Mouse (Mus musculus) embryonic fibroblast, embryonic 13.5 days (primary cell): ENCODE measurements at regions not wholly inside any gene's neighbourhood (a gene's known extent, or its start where the extent isn't known, plus 50 kb on each side); places are given as distances from the start of the nearest gene placed in this dataset.

Experiments
- H3K27ac ChIP-seq: 2 replicates; pipeline ENCODE4 v1.5.1; 2012; ENCODE audit warnings: low read length, control low read depth, inconsistent platforms; ENCODE audit not compliant: insufficient read depth
- H3K4me1 ChIP-seq: 2 replicates; pipeline ENCODE4 v1.6.1; 2011; ENCODE audit warnings: low read length; ENCODE audit not compliant: control insufficient read depth, insufficient read depth
- H3K4me3 ChIP-seq: 2 replicates; pipeline ENCODE4 v1.5.1; 2011; ENCODE audit warnings: mild to moderate bottlenecking, control low read depth, low read length; ENCODE audit not compliant: insufficient read depth
- CTCF ChIP-seq: IDR thresholded peaks from 2 replicates; pipeline ENCODE4 v1.5.1; 2011; ENCODE audit warnings: mild to moderate bottlenecking, control low read depth, low read length, moderate library complexity, borderline replicate concordance; ENCODE audit not compliant: insufficient read depth
- POLR2A ChIP-seq: IDR thresholded peaks from 2 replicates; pipeline ENCODE4 v1.6.1; 2011; ENCODE audit warnings: low read depth, mild to moderate bottlenecking, control low read depth, low read length, moderate library complexity

DNA sequence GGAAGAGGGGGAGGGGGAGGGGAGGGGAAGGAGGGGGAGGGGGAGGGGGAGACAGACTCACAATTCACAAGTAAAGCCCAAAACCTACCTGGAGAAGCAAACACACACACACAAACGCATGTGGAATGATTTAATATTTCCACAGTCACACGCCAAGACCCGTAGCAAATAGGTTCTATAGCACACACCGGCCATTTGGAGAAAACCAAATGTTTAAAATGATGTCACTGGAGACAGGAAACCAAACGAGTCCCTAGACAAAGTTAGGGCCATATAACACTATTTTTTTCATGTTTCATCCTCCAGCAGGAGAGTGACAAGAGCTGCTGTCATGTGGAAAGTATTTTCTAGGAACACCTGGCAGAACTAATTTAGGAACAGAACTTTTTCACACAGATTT is 175.9 kb upstream of the Lrig1 start:
- Histone ChIP-seq H3K27ac (no peak overlapping the region), H3K4me3 (no peak overlapping the region), H3K4me1 (no peaks in the 10 kb centered on the region)
- TF ChIP-seq CTCF (no peak), POLR2A (no peak)

DNA sequence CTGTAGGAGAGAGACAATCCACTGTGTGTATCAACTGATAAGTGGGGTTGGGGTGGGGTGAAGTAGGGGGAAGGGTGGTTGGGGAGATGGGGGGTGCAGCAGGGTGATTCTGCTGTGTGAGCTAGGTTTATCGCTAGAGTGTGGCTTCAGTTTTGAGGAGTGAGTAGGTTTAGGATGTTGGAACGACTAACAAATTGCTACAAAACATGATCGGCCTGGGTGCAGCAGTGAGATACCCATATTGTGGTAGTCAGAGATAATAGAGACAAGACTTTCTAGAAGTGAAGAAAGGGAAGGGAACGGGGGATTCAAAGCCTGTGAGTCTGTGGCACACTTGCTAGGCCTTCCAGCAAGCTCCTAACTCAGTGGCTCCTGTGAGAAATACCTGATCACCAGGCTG is 175.1 kb upstream of the Lrig1 start:
- Histone ChIP-seq H3K4me3 (no peak overlapping the region), H3K4me1 (no peaks in the 10 kb centered on the region), H3K27ac (no peak overlapping the region)
- TF ChIP-seq CTCF, result no peak
- TF ChIP-seq POLR2A, result no peak

DNA sequence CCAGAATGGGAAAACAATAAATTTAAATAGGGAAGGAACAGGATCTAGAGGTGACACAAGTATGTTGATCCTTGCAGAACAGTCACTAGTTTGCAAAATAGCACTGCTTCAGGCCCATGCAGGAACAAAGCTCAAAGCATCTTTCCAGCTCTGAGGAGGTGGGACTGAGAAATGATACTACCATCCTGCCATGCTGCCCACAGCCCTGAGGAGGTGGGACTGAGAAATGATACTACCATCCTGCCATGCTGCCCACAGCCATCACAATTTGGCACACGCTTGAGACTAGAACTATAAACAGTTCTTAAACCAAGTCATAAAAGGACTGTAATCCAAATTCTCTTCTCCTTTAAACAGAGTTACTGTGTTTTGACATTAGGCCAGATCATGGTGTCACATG is 174.5 kb upstream of the Lrig1 start:
- TF ChIP-seq CTCF (no peak), POLR2A (no peak)
- H3K4me3 ChIP-seq, result no peak overlapping the region
- no peaks in the 10 kb centered on the region for H3K4me1 ChIP-seq
- no peak overlapping the region for H3K27ac ChIP-seq

DNA sequence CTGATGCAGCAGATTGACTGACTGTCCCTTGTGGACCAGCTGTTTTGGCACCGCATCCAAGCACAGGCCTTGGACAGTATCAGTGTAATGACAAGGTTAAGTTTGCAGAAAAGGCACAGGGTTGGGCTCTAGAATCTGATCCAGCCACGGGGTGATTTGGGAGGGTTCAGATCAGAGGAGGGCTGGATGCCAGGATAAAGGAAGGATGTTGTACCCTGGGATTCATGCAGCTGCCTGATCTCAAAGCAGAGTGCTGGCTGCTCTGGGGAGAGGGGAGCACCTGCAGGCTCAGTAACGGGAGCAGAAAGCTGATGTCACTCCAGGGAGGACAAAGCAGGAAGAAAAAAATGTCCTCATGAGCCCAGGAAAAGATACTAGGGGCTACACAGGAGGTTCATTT is 168.0 kb upstream of the Lrig1 start:
- H3K27ac ChIP-seq, result no peak overlapping the region
- H3K4me3 ChIP-seq, result no peak overlapping the region
- no peak for TF ChIP-seq CTCF
- TF ChIP-seq POLR2A, result no peak
- no peaks in the 10 kb centered on the region for H3K4me1 ChIP-seq

DNA sequence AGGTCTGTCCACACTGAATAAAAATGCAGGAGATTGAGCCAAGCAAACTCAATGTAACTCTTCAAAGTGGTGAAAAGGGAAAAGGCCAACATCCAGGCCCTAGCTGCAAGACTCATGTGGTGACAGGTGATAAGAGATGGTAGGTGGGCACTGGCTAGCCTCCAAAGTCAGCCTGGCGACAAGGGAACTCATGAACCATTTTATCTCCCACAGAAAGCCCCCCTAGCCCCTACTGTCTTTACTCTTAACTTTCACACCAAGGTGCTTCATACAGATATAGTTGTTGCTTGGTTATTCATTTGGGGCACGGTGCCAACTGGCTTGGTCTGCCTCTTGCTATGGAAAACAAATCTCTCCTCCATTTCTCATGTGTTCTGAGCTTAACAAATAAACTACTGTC is 165.5 kb upstream of the Lrig1 start:
- H3K27ac ChIP-seq, result no peak overlapping the region
- H3K4me1 ChIP-seq, result no peaks in the 10 kb centered on the region
- no peak for TF ChIP-seq POLR2A
- no peak for TF ChIP-seq CTCF
- no peak overlapping the region for H3K4me3 ChIP-seq

DNA sequence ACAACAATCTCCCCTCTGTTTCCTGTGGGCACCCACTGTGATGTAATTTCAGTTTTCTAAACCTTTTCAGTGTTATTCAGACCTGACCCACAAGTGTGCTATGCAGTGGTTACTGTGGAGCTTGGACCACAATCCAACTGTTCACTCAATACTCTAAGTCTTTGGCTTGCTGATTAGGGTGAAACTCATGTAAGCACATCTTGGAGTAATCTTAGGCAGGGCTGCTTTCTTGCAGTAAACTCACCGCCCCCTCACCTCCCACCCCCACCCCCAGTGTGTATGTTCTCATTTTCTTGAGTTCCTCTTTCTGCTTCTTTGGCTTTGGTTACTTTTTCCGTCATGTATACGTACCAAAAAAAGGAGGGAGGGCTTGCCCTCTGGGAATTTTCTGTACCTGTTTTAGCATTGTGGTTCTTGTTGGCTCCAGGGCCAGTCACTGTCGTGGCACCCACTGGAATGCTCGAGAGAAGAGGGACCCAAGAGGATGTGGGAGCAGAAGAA is 158.2 kb upstream of the Lrig1 start:
- Histone ChIP-seq H3K27ac (no peak overlapping the region), H3K4me1 (no peaks in the 10 kb centered on the region), H3K4me3 (no peak overlapping the region)
- no peak for TF ChIP-seq CTCF
- no peak for TF ChIP-seq POLR2A

DNA sequence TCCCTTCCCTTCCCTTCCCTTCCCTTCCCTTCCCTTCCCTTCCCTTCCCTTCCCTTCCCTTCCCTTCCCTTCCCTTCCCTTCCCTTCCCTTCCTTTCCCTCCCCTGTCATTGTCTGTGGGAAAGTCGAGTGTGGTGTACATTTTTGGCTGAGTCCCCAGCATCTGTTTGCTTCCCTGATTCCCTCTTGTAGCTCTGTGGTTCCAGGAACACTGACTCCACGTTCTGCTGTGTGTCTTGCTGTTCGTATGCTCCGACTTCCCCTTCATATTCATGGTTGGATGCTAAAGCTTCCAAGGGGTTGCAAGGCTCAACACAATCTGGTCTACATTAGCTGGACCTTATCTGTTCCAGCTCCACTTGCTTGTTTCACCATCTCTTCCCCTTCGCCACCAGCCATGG is 150.2 kb upstream of the Lrig1 start:
- no peak for TF ChIP-seq POLR2A
- no peak for TF ChIP-seq CTCF
- Histone ChIP-seq H3K27ac (no peak overlapping the region), H3K4me3 (no peak overlapping the region)

DNA sequence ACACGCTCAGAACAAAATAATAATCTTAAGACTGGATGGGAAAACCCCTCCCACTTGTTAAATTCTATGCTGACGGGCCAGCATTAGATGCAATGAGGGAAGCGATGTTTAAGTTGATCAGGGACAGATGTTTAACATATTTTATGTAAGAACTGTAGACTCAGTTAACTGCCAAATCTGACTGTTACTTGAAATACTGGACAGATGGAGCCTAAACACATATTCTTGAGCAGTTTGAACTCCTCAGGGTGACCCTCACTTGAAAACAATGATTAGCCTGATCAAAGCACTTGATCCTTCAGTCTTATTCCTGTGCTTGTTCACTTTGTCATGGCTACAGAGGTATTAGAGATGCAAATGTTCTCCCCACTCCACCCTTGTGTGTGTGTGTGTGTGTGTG is 149.6 kb upstream of the Lrig1 start:
- Histone ChIP-seq H3K4me3 (no peak overlapping the region), H3K4me1 (peaks cover 3% of the 10 kb centered on the region; the same call in 1 of the 2 replicates), H3K27ac (no peak overlapping the region)
- TF ChIP-seq POLR2A (no peak), CTCF (no peak)

More for the DNA sequence above, 150.2 kb upstream of the Lrig1 start:
- peaks cover 3% of the 10 kb centered on the region; the same call in 1 of the 2 replicates for H3K4me1 ChIP-seq

DNA sequence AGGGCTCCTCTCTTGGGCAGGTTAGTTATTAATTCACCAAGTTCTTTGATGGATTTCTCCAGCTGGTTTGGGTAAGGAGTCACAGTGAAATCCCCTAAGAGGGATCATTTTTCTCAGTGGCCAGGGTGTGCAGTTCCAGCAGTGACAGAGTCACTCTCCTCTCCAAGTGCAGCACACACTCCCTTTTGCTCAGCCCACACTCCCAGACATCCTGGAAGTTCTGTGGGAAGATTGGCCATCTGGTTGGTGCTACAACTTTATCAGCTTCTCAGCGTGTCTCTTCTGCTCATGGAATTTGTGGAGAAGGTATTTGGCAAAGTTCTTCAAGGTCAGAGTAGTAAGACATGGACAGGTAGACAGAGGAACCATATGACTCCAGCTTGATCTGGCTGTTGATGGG is 148.5 kb upstream of the Lrig1 start:
- TF ChIP-seq POLR2A, result no peak
- Histone ChIP-seq H3K4me3 (no peak overlapping the region), H3K27ac (no peak overlapping the region), H3K4me1 (peaks cover 3% of the 10 kb centered on the region; the same call in 1 of the 2 replicates)

DNA sequence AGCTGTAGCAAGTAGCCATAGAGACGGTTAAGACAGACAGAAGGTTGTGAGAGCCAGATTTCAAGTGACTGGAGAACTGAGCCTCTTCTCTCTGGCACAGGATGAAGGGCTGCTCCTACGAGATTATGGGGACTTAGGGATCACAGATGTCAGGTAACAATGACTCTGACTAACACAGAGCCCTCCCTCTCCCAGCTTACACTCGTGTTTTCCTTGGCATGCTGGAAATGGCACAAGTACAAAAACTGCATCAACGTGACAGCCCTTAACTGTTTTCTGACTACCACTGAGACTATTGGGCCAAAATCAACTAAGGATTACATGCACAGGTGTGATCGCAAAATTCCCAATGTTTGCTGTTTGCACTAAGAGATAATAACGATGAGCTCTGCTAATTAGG is 145.9 kb upstream of the Lrig1 start:
- Histone ChIP-seq H3K27ac (no peak overlapping the region), H3K4me1 (peaks cover 5% of the 10 kb centered on the region; the same call in 1 of the 2 replicates), H3K4me3 (no peak overlapping the region)
- no peak for TF ChIP-seq CTCF
- TF ChIP-seq POLR2A, result no peak

DNA sequence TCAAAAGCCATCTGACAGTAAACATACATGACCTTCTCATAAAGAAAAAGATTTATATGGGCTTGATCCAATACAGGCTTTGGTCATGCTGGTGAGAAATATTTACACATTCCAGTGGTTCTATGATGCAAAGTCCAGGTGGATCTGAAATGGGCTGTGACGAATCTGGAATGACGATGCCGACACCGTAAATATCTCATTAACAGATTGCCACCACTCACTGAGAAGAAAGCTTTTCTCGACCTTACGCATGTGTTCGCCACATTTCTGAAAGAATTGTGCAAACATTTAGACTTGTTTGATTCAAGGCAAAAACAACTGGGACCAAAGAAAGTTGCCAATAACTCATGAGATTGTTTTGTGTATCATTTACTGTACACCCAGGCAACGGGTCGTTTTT is 142.9 kb upstream of the Lrig1 start:
- no peak for TF ChIP-seq POLR2A
- no peak for TF ChIP-seq CTCF
- Histone ChIP-seq H3K4me3 (no peak overlapping the region), H3K4me1 (peaks cover 5% of the 10 kb centered on the region; the same call in 1 of the 2 replicates), H3K27ac (no peak overlapping the region)

DNA sequence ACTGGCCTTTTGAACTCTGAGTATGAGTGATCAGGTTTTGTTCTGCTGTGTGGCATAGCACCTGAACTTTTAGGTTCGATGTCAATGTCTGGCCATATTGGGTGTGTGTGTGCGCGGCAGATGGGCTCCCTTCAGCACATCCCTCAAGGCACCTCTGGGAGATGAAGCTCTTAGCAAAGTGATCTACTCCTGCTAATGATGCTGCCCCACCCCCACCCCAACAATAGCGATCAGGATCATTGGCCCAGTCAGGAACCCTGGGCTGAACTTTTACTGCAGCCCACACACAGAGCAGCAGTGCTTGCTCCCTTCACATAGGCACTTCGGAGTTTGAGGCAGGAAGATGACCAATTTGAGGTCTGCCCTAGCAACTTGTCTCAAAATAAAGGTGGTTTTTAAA is 141.9 kb upstream of the Lrig1 start:
- Histone ChIP-seq H3K27ac (no peak overlapping the region), H3K4me3 (no peak overlapping the region), H3K4me1 (peaks cover 5% of the 10 kb centered on the region; the same call in 1 of the 2 replicates)
- no peak for TF ChIP-seq POLR2A
- TF ChIP-seq CTCF, result no peak
